Mouse (Mus musculus) layer of hippocampus, adult 9-11 months (tissue): ENCODE measurements at regions not wholly inside any gene's neighbourhood (a gene's known extent, or its start where the extent isn't known, plus 50 kb on each side); places are given as distances from the start of the nearest gene placed in this dataset.
A peak's percentile ranks its signal among the peaks of the same experiment; 100 is the strongest.

Experiments used
- DNase-seq: peaks from one replicate; pipeline ENCODE4 v3.0.0; 2022

DNA sequence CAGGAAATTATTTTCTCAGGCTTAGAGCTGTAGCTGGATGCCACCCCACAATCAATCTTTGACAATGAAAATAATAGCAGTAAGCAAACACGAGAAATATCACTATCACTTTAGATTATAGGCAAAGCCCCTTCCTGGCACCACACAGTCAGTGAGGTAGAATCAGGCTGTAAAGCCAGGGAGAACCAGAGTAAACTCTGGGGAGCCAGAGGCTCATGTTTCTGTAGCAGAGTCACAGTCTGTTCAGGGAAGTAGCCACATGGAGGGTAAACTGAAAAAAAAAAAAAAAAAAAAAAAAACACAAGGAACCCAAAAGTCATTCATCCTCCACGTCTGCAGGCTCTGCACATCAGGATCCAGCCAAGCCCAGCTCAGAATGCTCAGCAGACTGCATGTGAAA lies 73.6 kb upstream of the Kctd3 start:
- no peak for DNase-seq

DNA sequence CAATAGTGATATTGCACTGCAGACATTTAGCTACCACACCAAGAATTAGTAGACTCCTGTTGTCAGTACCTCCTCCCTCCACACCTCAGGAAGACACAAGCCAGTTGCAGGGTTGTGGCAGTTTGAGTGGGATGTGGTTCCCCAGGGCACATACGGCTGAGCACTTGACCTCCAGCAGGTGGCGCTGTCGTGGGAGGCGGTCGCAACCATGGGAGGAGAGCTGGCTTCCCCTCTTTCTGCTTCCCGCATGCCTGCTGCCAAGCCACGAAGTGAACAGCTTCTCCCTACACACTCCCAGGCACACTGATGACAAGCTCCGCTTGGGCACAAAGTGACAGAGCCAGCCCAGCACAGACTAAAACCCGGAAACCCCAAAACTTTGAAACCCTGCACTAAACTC lies 73.2 kb upstream of the Kctd3 start:
- peak; percentile 28 for DNase-seq

DNA sequence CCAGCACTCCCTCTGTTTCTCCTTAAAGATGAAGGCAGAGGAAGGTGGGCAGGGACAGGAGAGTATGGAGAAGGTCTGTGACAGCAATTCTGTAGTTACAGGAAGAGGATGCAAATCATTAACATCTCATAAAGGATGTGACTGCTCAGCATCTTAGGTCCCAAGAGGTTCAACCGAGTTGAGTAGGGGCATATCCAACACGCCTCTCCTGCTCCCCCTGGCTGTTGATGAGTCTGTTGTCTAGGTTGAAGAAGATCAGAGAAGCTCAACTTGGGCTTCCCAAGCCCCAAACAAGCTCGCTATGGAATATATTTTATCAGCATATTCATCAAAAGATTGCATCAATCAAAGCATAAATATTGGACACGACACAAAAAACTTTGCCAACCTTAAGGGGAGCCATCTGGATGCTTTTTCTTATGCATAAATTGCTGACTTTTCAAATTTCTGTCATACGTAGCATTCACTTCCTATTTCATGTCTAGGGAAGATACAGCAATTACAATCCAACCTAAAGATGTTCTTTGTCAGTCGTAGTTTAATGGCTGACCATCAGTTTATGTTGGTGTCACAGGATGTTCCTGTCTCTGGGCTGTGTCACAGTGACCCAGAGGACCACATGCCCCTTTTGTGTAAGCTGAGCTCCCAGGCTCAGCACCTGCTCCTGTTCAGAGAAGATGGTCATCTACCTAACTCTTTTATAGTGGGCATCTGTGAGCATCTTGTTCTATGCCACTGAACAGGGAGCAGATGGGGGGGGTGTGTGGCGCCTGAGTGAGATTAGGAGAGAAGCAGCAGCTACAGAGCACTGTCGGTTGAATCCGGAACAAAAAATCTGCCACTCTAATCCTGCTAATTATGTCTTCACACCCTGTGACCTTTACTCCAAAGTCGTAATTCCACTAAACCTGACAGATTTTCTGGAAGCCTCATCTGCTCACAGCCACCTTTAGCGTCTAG lies 72.1 kb upstream of the Kctd3 start:
- no peak for DNase-seq

DNA sequence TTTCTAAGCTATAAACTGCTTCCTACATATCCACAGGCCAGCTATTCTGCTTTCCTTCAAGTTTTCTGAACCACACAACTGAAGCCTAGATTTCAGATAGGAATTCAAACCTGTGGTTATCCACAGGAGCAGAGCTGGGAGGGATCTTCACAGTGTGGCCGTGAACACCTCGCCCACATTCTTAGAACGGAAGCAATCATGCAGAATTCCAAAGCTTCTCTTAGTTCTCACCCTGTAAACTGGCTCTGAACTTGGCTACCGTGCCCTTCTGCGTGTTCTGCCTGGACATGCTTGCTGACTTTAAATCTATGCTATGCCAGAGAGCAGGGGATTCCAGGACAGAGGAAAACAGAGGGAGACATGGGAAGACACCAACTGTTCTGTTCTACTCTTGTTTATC lies 70.2 kb upstream of the Kctd3 start:
- no peak for DNase-seq

DNA sequence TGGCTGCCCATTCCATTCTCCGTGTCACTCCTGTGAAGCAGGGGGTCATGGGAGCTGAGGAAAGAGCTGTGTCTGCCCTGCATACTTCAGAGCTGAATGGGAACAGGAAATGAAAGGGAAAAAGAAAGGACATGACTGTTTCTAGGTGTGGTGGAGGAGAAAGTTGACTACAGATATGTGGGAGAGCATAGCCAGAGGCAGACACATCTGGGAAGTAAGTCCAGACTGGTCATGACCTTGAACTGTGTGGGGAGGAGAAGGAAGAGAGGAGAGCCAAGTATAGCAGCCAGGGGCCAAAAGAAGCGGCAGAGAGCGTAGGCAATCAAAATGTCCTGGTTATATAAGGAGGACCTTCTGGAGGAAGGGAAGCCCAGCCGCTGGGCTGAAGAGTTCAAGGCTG lies 68.6 kb upstream of the Kctd3 start:
- DNase-seq, result no peak

DNA sequence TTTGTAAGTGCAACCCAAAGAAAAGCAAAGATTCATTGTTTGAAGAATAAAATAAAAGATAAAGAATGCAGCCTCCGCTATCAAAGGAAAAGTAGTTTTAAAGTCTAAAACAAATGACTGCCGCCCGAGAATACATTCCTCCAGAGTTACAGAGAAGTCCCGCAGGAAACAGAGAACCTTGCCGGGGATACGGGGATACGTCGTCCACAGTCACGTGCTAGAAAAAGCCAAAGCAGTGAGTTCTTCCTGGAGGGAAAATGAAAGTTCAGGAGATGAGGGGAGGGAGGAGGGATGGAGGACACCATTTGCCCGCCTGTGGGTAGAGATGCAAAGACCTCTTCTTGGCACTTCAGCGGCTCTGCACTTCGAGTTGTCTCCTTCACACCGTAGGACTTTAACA lies 68.0 kb upstream of the Kctd3 start:
- no peak for DNase-seq

DNA sequence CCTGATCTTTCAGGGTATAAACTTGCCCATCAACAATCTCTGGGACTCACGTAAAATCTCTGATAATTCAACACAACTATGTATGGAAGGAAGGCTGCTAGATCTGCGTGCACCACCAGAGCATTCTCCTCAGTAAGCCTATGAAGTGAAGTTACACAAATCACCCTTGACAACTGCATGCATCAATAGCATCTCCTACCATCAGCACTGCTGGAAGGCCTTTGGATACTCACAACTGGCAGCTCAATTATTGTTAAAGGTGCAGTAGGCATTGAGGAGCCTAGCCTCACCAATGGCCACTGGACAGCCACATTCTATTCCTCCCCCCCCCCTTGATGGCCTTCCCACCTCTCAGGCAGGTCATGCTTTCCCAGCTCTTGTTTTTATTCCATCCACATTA lies 64.9 kb upstream of the Kctd3 start:
- no peak for DNase-seq

DNA sequence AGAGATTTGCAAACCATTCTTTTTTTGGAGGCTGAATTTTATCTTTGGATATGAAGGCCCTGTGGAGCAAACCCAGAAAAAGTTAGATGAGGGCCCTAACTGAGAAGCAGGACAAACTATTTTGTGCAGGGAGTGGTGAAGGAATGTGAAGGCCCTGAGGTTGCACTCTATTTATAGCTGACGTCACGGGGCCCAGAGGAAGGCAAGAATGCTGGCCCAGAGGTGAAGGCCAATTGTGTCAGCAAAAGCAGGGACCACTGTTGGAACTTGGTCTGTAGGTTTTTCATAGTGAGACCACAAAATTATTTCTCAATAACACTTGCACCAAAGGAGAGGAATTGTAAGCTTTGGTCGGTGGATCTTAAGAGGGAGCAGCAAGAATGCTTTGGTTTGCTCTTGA lies 60.6 kb upstream of the Kctd3 start:
- no peak for DNase-seq

DNA sequence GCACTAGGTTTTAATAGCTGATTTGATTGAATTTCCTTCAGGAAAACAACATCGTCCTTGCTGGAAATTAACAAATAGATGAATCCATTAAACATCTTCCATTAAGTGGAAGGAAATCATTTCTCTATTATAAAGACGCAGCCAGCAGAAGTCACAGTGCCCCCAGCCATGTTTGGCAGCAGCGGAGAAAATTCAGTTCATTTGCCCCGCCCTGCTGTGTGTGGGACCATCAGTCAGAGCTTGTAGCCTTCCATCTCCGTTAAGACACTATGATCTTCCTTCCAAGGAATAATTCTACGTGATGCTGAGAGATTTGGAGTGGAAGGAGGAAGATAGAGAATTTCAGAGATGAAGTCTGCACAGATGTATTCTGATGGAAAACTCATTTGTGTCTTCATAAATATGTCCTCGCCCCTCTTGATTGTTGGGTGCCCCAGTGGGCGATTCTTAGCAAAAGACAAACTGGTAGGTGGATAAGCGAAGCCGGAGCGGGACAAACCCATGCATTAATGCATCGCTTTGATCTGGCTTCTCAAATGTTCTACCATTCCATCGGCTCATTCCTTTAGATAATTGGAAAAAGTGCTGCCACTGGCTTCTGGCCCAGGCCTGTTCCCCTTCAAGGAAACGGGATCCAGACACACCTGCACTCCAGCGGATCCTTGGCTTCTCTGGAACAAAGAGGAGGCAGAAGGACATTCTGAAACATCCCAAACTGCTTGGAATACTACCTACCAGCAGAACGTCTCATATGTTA lies 59.7 kb upstream of the Kctd3 start:
- no peak for DNase-seq

DNA sequence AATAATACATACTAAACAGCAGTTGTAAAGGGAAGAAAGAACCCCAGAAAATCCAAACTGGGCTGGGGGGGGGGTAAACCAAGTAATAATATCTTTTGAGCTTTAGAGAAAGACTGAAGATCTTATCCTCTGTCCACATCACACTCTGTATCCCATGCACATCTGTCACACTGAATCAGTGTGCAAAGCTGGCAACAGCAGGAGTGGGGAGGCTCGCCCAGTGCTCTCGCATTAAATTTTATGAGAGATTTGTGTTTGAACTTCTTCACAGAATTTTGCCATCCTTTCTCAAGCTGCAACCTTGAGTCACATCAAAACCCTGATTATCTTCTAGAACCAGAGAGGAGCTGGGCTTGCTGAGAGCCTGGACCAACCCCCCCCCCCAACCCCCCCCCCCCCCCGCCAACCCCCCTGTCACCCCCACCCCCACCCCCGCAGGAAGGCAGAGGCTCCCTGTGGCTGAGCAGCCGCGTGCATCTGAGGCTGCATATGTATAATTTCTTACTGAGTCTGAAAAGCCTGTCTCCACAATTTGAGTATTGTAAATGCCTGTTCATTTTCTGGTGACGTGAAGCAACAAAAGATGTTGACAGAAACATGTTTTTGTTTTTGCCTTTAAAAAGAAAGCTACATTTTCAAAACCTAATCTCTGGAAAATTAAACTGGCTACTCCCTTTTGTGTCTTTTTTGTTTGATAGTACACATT lies 59.0 kb upstream of the Kctd3 start:
- no peak for DNase-seq

DNA sequence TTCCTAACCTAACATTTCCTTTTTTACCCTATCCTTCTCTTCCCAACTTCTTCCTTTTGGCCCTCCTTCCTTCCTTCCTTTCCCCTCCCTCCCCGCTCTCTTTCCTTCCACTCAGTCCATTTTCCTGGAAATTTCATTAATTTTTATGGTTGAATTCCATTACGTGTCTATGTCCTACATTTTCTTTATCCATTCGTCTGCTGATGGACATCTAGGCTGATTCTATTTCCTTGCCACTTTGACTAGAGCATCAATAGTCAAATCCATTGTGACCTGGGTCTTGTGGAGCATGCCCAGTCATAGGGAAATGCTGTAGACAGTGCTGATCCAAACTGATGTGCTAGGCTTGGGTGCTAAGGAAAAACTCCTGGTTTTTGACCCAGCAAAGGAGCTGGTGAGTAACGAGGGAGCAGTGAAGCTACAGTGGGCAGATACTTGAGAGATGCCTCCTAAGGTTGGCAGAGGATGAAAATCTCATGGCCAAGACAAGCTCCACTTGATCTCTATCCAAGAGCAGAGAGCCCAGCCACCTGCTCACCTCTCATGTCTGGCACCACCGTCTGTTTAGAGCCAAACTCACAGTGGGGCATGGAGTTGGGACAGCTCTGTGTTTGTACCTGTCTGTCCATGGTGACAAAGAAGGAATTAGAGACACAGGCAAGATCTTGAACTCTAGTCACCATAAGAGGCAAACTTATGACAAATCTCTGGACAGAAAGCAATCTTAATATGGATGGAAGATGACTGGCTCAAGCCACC lies 57.7 kb upstream of the Kctd3 start:
- DNase-seq, result no peak

DNA sequence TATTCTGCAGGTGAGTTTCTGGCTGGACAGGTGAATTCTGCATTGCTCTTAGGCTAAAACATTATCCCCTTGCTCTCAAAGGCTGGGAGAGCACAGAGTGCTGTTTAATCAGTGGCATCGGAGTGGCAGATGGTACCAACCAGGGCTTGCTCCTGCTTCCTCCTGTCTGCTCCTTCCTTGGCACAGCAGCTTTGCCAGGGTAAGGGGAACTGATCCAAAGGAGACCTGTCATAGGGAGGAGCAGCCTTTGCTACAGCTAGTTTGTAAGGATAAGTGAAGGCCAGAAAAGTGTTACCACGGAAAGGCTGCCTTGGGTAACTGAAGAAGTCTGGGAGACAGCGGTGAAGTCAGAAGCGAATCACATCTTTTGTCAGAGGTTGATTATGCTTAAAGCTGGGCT lies 57.0 kb upstream of the Kctd3 start:
- no peak for DNase-seq

DNA sequence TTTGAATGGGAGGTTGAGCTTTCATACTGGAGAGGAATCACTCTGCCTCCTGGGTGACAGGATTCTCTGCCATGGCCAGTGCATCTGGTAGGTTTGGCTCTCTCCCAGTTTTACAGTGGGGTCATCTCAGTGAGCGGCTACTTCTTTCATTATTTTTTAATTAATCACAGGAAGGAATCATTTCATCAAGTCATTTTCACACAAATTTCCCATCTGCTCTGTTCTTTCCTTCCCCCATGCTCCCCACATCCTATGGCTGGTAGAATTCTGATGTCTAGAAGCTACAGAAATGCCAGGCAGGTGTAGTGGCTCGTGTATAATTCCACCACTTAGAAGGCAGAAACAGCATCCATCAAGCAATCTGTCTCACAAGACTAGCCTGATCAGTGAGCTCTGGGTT lies 56.1 kb upstream of the Kctd3 start:
- DNase-seq, result no peak

DNA sequence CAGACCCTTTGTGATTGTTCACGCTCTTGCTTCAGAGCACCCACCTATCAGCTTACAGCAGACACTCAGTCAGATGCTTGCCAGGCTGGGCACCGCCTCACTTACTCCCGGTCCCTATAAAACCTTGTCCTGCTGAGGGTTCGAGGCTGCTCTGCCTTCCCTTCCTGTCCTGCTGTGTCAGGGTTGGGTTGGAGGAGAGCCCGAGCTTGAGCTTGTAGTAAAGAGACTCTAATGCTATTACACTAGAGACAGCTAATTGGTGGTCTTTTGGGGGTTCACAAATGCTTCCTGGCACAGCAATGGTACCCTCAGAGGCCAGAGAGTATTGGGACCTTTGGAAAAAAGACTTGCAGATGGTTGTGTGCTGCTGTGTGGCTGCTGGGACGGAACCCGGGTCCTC lies 55.6 kb upstream of the Kctd3 start:
- DNase-seq, result no peak
